Mouse (Mus musculus): ENCODE results near the gene Drd5. TPM values are rescaled to one million over a fixed set of nuclear protein-coding genes. Genes with fewer than 3 reads are reported as not detected.

Gene Drd5
- polyA plus RNA-seq (2014; fragmentation: Illumina TruSeq; extraction: RNeasy Lipid Tissue Mini Kit (QIAGEN cat#74804); ENCODE audit: low read depth, low replicate concordance): not detected

DNA sequence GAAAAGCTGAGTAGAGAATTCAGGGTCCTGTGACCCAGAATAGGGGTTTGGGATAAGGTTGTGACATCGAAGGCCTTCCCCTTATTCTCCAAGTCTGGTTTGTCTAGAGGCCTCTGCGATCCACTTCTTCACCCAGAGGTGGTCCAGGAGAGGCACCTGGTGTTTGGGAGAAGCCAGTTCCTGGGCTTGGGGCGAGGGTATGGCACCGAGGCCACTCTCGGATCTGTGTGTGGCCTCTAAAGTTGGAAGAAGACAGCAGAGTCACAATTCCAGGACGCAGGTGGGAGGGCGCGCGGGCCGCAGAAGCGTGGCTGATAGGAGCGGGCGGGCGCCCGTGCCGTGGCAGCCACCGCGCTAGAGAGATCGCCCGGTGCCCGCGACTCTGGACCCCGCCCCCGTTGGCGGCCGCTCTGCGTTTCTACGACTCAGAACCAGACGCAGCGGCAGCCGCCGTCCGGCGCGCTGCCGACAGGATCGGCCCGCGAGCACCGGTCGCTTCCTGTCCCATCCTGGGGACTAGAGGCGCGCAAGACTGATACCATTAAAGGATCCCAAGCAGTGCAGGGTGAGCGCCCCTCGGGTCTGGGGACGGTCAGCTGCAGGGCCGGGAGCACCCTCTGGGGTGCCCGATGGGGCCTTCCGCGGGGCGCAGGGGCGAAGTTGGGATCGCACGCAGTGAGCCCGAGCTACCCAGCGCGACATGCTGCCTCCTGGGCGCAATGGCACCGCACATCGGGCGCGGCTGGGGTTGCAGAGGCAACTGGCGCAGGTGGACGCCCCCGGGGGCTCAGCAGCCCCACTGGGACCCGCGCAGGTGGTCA, at the start of gene Drd5:
Gene Drd5, plus strand, starts transcription at position 402 of the 821 bp plus-strand sequence.

DNA sequence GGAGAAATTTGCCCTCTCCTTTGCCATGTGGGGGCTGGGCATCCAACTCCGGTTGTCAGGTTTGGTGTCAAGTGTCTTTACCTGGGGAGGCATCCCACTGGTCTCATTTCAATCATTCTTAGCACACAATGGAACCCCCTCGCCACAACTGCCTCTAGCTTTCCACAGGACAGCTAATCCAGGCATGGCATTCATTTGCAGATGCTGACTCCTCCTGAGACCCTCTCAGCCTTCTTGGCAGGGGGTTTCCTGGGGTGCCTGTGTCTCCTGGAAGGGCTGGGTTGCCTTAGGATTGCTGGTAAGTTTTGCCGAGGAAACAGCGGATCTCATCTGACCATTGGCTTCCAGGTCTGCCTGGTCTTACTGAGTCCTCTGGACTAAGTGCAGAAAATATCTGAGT, 43.4 kb upstream of the Drd5 start, which contains the start of gene Otop1:
Gene Otop1, plus strand, starts transcription at position 202 of the 400 bp plus-strand sequence.

Other genes starting within 250 kb of the Drd5 start
- 7.8 TPM for gene Nsg1, start 159.5 kb upstream of the Drd5 start, polyA plus RNA-seq (2014; fragmentation: Illumina TruSeq; extraction: RNeasy Lipid Tissue Mini Kit (QIAGEN cat#74804); ENCODE audit: low read depth, low replicate concordance)
- 3.8 TPM for gene Zbtb49, start 98.9 kb upstream of the Drd5 start, polyA plus RNA-seq (2014; fragmentation: Illumina TruSeq; extraction: RNeasy Lipid Tissue Mini Kit (QIAGEN cat#74804); ENCODE audit: low read depth, low replicate concordance)
- gene Lyar, start 98.9 kb upstream of the Drd5 start, polyA plus RNA-seq (2014; fragmentation: Illumina TruSeq; extraction: RNeasy Lipid Tissue Mini Kit (QIAGEN cat#74804); ENCODE audit: low read depth, low replicate concordance): 1,532 TPM
- gene Tmem128, start 59.2 kb upstream of the Drd5 start, polyA plus RNA-seq (2014; fragmentation: Illumina TruSeq; extraction: RNeasy Lipid Tissue Mini Kit (QIAGEN cat#74804); ENCODE audit: low read depth, low replicate concordance): 64.7 TPM
- gene Otop1, start 43.4 kb upstream of the Drd5 start, polyA plus RNA-seq (2014; fragmentation: Illumina TruSeq; extraction: RNeasy Lipid Tissue Mini Kit (QIAGEN cat#74804); ENCODE audit: low read depth, low replicate concordance): 1.2 TPM
- 0.06 TPM for gene Slc2a9, start 183.8 kb downstream of the Drd5 start, polyA plus RNA-seq (2014; fragmentation: Illumina TruSeq; extraction: RNeasy Lipid Tissue Mini Kit (QIAGEN cat#74804); ENCODE audit: low read depth, low replicate concordance)
- gene Wdr1, start 243.9 kb downstream of the Drd5 start, polyA plus RNA-seq (2014; fragmentation: Illumina TruSeq; extraction: RNeasy Lipid Tissue Mini Kit (QIAGEN cat#74804); ENCODE audit: low read depth, low replicate concordance): 47.8 TPM

Data from testis, adult 10 weeks (tissue).